Mouse (Mus musculus): Measurements from ENCODE around the gene Akap8. TPM values are rescaled to one million over a fixed set of nuclear protein-coding genes. Genes with fewer than 3 reads are reported as not detected.

The Akap8 gene
- polyA plus RNA-seq, 1 experiment, result 113 TPM

DNA sequence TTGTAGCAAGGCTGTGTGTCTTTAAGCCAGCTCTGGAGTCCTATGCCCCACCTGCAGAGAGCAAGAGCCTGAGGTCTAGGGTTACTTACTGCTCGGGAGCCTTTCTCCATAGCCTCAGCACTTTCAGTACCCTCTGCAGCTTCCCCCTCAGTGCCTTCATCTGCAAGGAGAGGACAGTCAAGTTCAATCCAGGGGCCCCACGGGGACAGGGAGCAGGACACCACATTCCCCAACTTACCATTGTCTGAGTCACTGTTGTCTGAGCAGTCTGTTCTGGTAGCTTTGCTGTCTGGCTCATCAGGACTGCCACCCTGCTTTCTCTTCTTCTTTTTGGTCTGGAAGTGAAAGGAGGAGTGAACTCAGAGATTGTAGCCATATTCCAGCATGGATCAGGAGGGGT lies 14.8 kb upstream of the Akap8 start:
- WGBS, result 72% methylated on average over 2 of the region's 2 CpGs
- TF ChIP-seq POLR2A (IDR thresholded peaks at IDR 0.05; ENCODE audit: borderline replicate concordance, control insufficient read depth, low read depth, low read length) (no peak), CTCF (IDR thresholded peaks at IDR 0.05; ENCODE audit: control insufficient read depth, insufficient read depth, low read length) (no peak)
- H3K27ac ChIP-seq (ENCODE audit: control insufficient read depth, insufficient read depth, low read depth, low read length, poor library complexity), result no peak overlapping the region
- no peaks in the 10 kb centered on the region for H3K4me1 ChIP-seq (ENCODE audit: control insufficient read depth, insufficient read depth, low read length)
- no peak overlapping the region for H3K4me3 ChIP-seq (replicated peaks; ENCODE audit: control insufficient read depth, low read depth, low read length)

DNA sequence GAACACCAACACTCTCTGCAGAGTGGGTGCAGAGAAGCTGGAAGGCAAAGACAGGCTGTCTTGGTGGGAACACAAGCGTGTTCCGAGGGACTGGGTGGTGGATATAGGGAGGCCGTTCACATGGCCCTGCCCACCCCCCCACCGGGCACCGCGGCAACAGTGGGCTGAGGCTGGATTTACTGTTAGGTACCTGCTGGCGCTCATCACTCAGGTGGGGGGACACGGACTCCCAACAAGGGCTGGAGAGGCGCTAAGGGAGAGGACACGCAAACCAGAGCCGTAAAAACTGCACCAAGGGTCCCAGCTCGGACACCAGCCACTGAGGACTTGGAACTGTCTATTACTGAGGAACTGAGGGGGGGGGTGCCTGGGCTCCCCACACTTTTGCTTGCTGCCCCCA lies 13.9 kb upstream of the Akap8 start:
- TF ChIP-seq CTCF (IDR thresholded peaks at IDR 0.05; ENCODE audit: control insufficient read depth, insufficient read depth, low read length) (no peak), POLR2A (IDR thresholded peaks at IDR 0.05; ENCODE audit: borderline replicate concordance, control insufficient read depth, low read depth, low read length) (no peak)
- Histone ChIP-seq H3K27ac (ENCODE audit: control insufficient read depth, insufficient read depth, low read depth, low read length, poor library complexity) (no peak overlapping the region), H3K4me3 (replicated peaks; ENCODE audit: control insufficient read depth, low read depth, low read length) (no peak overlapping the region), H3K4me1 (ENCODE audit: control insufficient read depth, insufficient read depth, low read length) (no peaks in the 10 kb centered on the region)
- WGBS, result 96% methylated on average over 12 of the region's 12 CpGs

GRCm38 (mm10) chr17:32333675-32334303 lies 12.8 kb upstream of the Akap8 start:
- WGBS, result 89% methylated on average over 31 of the region's 31 CpGs
- no peak overlapping the region for H3K27ac ChIP-seq (ENCODE audit: control insufficient read depth, insufficient read depth, low read depth, low read length, poor library complexity)
- no peak for TF ChIP-seq CTCF (IDR thresholded peaks at IDR 0.05; ENCODE audit: control insufficient read depth, insufficient read depth, low read length)
- H3K4me3 ChIP-seq (replicated peaks; ENCODE audit: control insufficient read depth, low read depth, low read length), result no peak overlapping the region
- no peaks in the 10 kb centered on the region for H3K4me1 ChIP-seq (ENCODE audit: control insufficient read depth, insufficient read depth, low read length)

GRCm38 (mm10) chr17:32327501-32327900 lies 6.5 kb upstream of the Akap8 start:
- H3K4me3 ChIP-seq (replicated peaks; ENCODE audit: control insufficient read depth, low read depth, low read length), result no peak overlapping the region
- TF ChIP-seq POLR2A (IDR thresholded peaks at IDR 0.05; ENCODE audit: borderline replicate concordance, control insufficient read depth, low read depth, low read length) (no peak), CTCF (IDR thresholded peaks at IDR 0.05; ENCODE audit: control insufficient read depth, insufficient read depth, low read length) (no peak)
- H3K27ac ChIP-seq (ENCODE audit: control insufficient read depth, insufficient read depth, low read depth, low read length, poor library complexity), result no peak overlapping the region

GRCm38 (mm10) chr17:32322809-32323208 lies 1.8 kb upstream of the Akap8 start:
- TF ChIP-seq CTCF (IDR thresholded peaks at IDR 0.05; ENCODE audit: control insufficient read depth, insufficient read depth, low read length) (no peak), POLR2A (IDR thresholded peaks at IDR 0.05; ENCODE audit: borderline replicate concordance, control insufficient read depth, low read depth, low read length) (no peak)
- Histone ChIP-seq H3K27ac (ENCODE audit: control insufficient read depth, insufficient read depth, low read depth, low read length, poor library complexity) (no peak overlapping the region), H3K4me1 (ENCODE audit: control insufficient read depth, insufficient read depth, low read length) (no peaks in the 10 kb centered on the region; the same call in 1 of the 2 replicates), H3K4me3 (replicated peaks; ENCODE audit: control insufficient read depth, low read depth, low read length) (no peak overlapping the region)
- 100% methylated on average over 1 of the region's 1 CpGs for WGBS

More at GRCm38 (mm10) chr17:32327501-32327900, 6.5 kb upstream of the Akap8 start:
- no peaks in the 10 kb centered on the region for H3K4me1 ChIP-seq (ENCODE audit: control insufficient read depth, insufficient read depth, low read length)

DNA sequence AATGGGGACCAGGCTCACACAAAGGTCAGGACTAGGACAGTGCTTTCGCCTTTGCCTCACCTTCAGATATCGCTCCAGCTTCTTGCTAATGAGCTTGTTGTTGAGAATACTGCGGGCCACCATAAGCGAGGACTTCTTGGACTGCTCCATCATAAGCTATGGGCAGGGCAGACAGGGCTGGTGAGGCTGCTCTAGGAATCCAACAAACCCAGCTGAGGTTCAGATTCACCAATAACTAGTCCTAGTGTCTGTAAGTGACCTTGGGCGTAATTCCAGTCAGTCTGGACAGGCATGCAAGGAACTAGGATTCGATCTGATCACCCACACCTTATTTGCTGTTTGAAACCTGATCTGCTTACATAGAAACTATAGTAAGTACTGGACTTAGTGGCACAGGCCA lies 798 bp upstream of the Akap8 start:
- H3K27ac ChIP-seq (ENCODE audit: control insufficient read depth, insufficient read depth, low read depth, low read length, poor library complexity), result peak overlapping the region; percentile 88
- peak overlapping the region; percentile 98 for H3K4me3 ChIP-seq (replicated peaks; ENCODE audit: control insufficient read depth, low read depth, low read length)
- no peaks in the 10 kb centered on the region; the same call in 1 of the 2 replicates for H3K4me1 ChIP-seq (ENCODE audit: control insufficient read depth, insufficient read depth, low read length)
- no peak for TF ChIP-seq CTCF (IDR thresholded peaks at IDR 0.05; ENCODE audit: control insufficient read depth, insufficient read depth, low read length)
- no peak for TF ChIP-seq POLR2A (IDR thresholded peaks at IDR 0.05; ENCODE audit: borderline replicate concordance, control insufficient read depth, low read depth, low read length)
- 36% methylated on average over 6 of the region's 6 CpGs for WGBS

DNA sequence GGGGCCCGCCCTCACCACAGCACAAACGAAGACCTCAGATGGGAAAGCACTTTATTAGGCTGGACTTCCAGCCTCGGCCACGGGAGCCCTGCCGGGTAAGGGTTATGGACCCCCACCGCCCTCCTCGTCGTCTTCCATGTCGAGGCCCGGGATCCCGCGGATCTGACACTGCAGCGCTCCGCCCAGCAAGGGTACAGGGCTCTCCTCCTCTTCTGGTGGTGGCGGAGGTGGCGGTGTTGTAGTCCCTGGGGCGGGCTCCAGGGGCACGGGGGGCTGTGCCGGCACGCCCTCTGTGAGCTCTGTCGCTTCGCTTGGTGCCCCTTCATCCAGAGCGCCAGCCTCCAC lies 324 bp upstream of the Akap8 start:
- Histone ChIP-seq H3K4me1 (ENCODE audit: control insufficient read depth, insufficient read depth, low read length) (no peaks in the 10 kb centered on the region; the same call in 1 of the 2 replicates), H3K27ac (ENCODE audit: control insufficient read depth, insufficient read depth, low read depth, low read length, poor library complexity) (peak overlapping the region; percentile 88), H3K4me3 (replicated peaks; ENCODE audit: control insufficient read depth, low read depth, low read length) (peak overlapping the region; percentile 98)
- TF ChIP-seq CTCF (IDR thresholded peaks at IDR 0.05; ENCODE audit: control insufficient read depth, insufficient read depth, low read length) (no peak), POLR2A (IDR thresholded peaks at IDR 0.05; ENCODE audit: borderline replicate concordance, control insufficient read depth, low read depth, low read length) (0 out of 2 replicates have a peak, but pooled peaks have one; percentile 5)
- WGBS, result under 1% methylated on average over 23 of the region's 23 CpGs

DNA sequence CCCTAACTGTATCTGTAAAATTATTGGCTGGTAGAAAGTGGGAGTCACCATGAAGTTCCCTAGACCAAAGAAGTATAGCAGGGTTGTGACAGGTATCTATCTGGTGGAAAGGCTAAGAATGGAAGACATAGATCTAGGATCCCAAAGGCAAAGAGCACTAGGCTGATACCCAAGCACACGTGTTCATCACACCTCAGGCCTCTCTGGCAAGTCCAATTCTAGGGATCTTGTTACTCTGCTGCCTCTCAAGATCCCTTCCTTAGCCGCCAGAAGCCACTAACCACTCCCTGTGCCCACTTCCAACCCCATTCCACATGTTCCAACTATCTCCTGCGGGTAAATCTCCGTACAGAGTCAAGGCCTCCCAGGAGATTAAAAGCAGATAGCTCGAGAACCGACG lies 1.1 kb downstream of the Akap8 start:
- under 1% methylated on average over 7 of the region's 7 CpGs for WGBS
- TF ChIP-seq POLR2A (IDR thresholded peaks at IDR 0.05; ENCODE audit: borderline replicate concordance, control insufficient read depth, low read depth, low read length), result no peak
- TF ChIP-seq CTCF (IDR thresholded peaks at IDR 0.05; ENCODE audit: control insufficient read depth, insufficient read depth, low read length), result no peak
- H3K4me3 ChIP-seq (replicated peaks; ENCODE audit: control insufficient read depth, low read depth, low read length), result peak overlapping the region; percentile 98
- peak overlapping the region; percentile 61 for H3K27ac ChIP-seq (ENCODE audit: control insufficient read depth, insufficient read depth, low read depth, low read length, poor library complexity)
- no peaks in the 10 kb centered on the region; the same call in 1 of the 2 replicates for H3K4me1 ChIP-seq (ENCODE audit: control insufficient read depth, insufficient read depth, low read length)

GRCm38 (mm10) chr17:32317708-32318107 lies 3.3 kb downstream of the Akap8 start:
- WGBS, result 80% methylated on average over 3 of the region's 3 CpGs
- TF ChIP-seq POLR2A (IDR thresholded peaks at IDR 0.05; ENCODE audit: borderline replicate concordance, control insufficient read depth, low read depth, low read length) (no peak), CTCF (IDR thresholded peaks at IDR 0.05; ENCODE audit: control insufficient read depth, insufficient read depth, low read length) (no peak)
- H3K4me3 ChIP-seq (replicated peaks; ENCODE audit: control insufficient read depth, low read depth, low read length), result no peak overlapping the region
- no peaks in the 10 kb centered on the region; the same call in 1 of the 2 replicates for H3K4me1 ChIP-seq (ENCODE audit: control insufficient read depth, insufficient read depth, low read length)
- no peak overlapping the region for H3K27ac ChIP-seq (ENCODE audit: control insufficient read depth, insufficient read depth, low read depth, low read length, poor library complexity)

Data from bone marrow, adult 2 months (tissue).